ENCODE assay signal across 15 mouse cellular contexts in genomic region chr9:83560670-83561069, GRCm38 (mm10).
"Had no signal": no experiment of that assay in that cellular context is flagged by ENCODE, and none has a peak within 500 bp of the region (broad histone marks: within the 10 kb centered on the region; RNA-seq: fewer than 3 reads in every experiment).

No protein-coding gene starts in this region.

- H3K36me3 ChIP-seq: limb, embryonic 15.5 days; liver, embryonic 12.5 days; lung, embryonic 15.5 days; midbrain, embryonic 12.5 days; neural tube, embryonic 13.5 days; stomach, embryonic 15.5 days had no signal

- DNase-seq: kidney, postnatal 25 days; layer of hippocampus, adult 9-11 months; layer of hippocampus, postnatal 36 days; lung, postnatal 14 days; retina, postnatal 1 day; right cerebral cortex, postnatal 14 days; thymus, adult 2 months; thymus, postnatal 25 days had no signal

- H3K4me3 ChIP-seq: limb, embryonic 15.5 days; liver, embryonic 12.5 days; lung, embryonic 15.5 days; midbrain, embryonic 12.5 days; neural tube, embryonic 13.5 days; stomach, embryonic 15.5 days had no signal

- H3K27ac ChIP-seq: limb, embryonic 15.5 days; liver, embryonic 12.5 days; lung, embryonic 15.5 days; midbrain, embryonic 12.5 days; neural tube, embryonic 13.5 days; stomach, embryonic 15.5 days had no signal

- H3K9ac ChIP-seq: limb, embryonic 15.5 days; liver, embryonic 12.5 days; lung, embryonic 15.5 days; midbrain, embryonic 12.5 days; neural tube, embryonic 13.5 days; stomach, embryonic 15.5 days had no signal

- ATAC-seq: liver, embryonic 12.5 days; midbrain, embryonic 16.5 days had no signal

- H3K4me2 ChIP-seq: limb, embryonic 15.5 days; liver, embryonic 12.5 days; lung, embryonic 15.5 days; midbrain, embryonic 12.5 days; neural tube, embryonic 13.5 days; stomach, embryonic 15.5 days had no signal

- H3K9me3 ChIP-seq: limb, embryonic 15.5 days; liver, embryonic 12.5 days; lung, embryonic 15.5 days; midbrain, embryonic 12.5 days; neural tube, embryonic 13.5 days; stomach, embryonic 15.5 days had no signal

- H3K27me3 ChIP-seq: limb, embryonic 15.5 days; liver, embryonic 12.5 days; lung, embryonic 15.5 days; midbrain, embryonic 12.5 days; neural tube, embryonic 13.5 days; stomach, embryonic 15.5 days had no signal
